Mouse (Mus musculus) C2C12 (cell line): Measurements from ENCODE around the gene Rorc.

Experiments used
- CEBPB ChIP-seq: IDR thresholded peaks from one replicate; pipeline ENCODE4 v1.6.1; 2011; ENCODE audit warnings: low read depth, mild to moderate bottlenecking, control low read depth, moderate library complexity
- CTCF ChIP-seq: IDR thresholded peaks from one replicate; pipeline ENCODE4 v1.5.1; 2011; ENCODE audit not compliant: control insufficient read depth, insufficient read depth, insufficient read length
- MAX ChIP-seq: IDR thresholded peaks from one replicate; pipeline ENCODE4 v1.6.1; 2011; ENCODE audit warnings: mild to moderate bottlenecking, control low read depth
- MYOD1 ChIP-seq: IDR thresholded peaks from one replicate; pipeline ENCODE4 v1.6.1; 2011; ENCODE audit warnings: low read depth; ENCODE audit not compliant: control insufficient read depth, insufficient read length
- MYOG ChIP-seq: IDR thresholded peaks from one replicate; pipeline ENCODE4 v1.6.1; 2011; ENCODE audit not compliant: control insufficient read depth, insufficient read length; ENCODE audit errors: extremely low read depth
- USF1 ChIP-seq: IDR thresholded peaks from one replicate; pipeline ENCODE4 v1.6.1; 2011; ENCODE audit warnings: low read depth, mild to moderate bottlenecking, control low read depth, moderate library complexity

DNA sequence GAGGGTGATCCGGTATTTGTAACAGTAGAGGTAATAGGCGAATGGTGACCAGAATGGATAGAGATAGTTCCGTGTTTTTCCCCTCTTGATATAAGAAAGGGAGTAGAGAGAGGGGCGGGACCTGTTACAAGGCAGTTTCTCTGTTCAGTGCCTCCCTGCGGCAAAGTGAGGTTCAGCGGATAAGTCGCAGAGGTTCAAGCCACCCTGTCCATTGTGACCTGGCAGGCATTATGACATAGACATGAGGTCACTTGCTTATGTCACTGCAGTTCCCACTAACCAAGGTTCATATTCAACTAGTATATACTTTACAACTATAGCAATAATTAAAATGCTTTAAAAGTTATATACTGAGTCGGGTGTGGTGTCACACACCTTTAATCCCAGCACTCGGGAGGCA is 63.8 kb downstream of the Rorc start:
- TF ChIP-seq CEBPB: no peak
- TF ChIP-seq MAX: no peak
- TF ChIP-seq CTCF: no peak
- TF ChIP-seq USF1: no peak
- no peak for TF ChIP-seq MYOD1
- TF ChIP-seq MYOG: no peak
